In genomic region chrX:63770288-63770687, GRCm38 (mm10) we compare ENCODE assay signal across 33 mouse cellular contexts.
"Had no signal": no experiment of that assay in that cellular context is flagged by ENCODE, and none has a peak within 500 bp of the region (broad histone marks: within the 10 kb centered on the region; RNA-seq: fewer than 3 reads in every experiment).

No protein-coding gene starts in this region.

- H3K9me3 ChIP-seq: heart, embryonic 10.5 days; heart, embryonic 12.5 days; heart, embryonic 13.5 days; heart, embryonic 15.5 days; hindbrain, embryonic 10.5 days; hindbrain, embryonic 12.5 days; hindbrain, embryonic 13.5 days; hindbrain, embryonic 15.5 days; kidney, embryonic 15.5 days had no signal

- H3K4me3 ChIP-seq: heart, embryonic 10.5 days; heart, embryonic 12.5 days; heart, embryonic 13.5 days; heart, embryonic 15.5 days; hindbrain, embryonic 10.5 days; hindbrain, embryonic 12.5 days; hindbrain, embryonic 13.5 days; hindbrain, embryonic 15.5 days; kidney, embryonic 15.5 days; layer of hippocampus, adult 2 months; left cerebral cortex, adult 2 months had no signal

- H3K27ac ChIP-seq: heart, embryonic 10.5 days; heart, embryonic 13.5 days; heart, embryonic 15.5 days; hindbrain, embryonic 10.5 days; hindbrain, embryonic 12.5 days; hindbrain, embryonic 13.5 days; hindbrain, embryonic 14.5 days; hindbrain, embryonic 15.5 days; hindbrain, postnatal 0 days; kidney, embryonic 15.5 days; kidney, postnatal 0 days; layer of hippocampus, adult 2 months; left cerebral cortex, adult 2 months had no signal

- H3K4me1 ChIP-seq: heart, embryonic 10.5 days; heart, embryonic 12.5 days; heart, embryonic 13.5 days; heart, embryonic 15.5 days; hindbrain, embryonic 10.5 days; hindbrain, embryonic 12.5 days; hindbrain, embryonic 13.5 days; hindbrain, embryonic 15.5 days; kidney, embryonic 15.5 days had no signal

- H3K9ac ChIP-seq: heart, embryonic 12.5 days; heart, embryonic 13.5 days; heart, embryonic 15.5 days; hindbrain, embryonic 12.5 days; hindbrain, embryonic 13.5 days; hindbrain, embryonic 14.5 days; hindbrain, embryonic 15.5 days; kidney, embryonic 15.5 days had no signal

- DNase-seq: heart, postnatal 10 days; heart, postnatal 14 days; heart, postnatal 36 days; heart, postnatal 4 days; kidney, adult 11 months; kidney, adult 18-20 months; kidney, adult 2 months; kidney, adult 8-10 months; kidney, adult 9 months; kidney, postnatal 10 days; kidney, postnatal 14 days; kidney, postnatal 25 days; kidney, postnatal 36 days; kidney, postnatal 4 days; layer of hippocampus, adult 9-11 months; layer of hippocampus, postnatal 36 days had no signal

- ATAC-seq: hindbrain, embryonic 16.5 days; hindbrain, postnatal 0 days; inflammation-experienced regulatory T-cells, adult 6 months had no signal

- H3K4me2 ChIP-seq: heart, embryonic 11.5 days; heart, embryonic 12.5 days; heart, embryonic 13.5 days; heart, embryonic 15.5 days; hindbrain, embryonic 12.5 days; hindbrain, embryonic 13.5 days; hindbrain, embryonic 14.5 days; hindbrain, embryonic 15.5 days; kidney, embryonic 15.5 days had no signal

- H3K27me3 ChIP-seq: heart, embryonic 12.5 days; heart, embryonic 13.5 days; heart, embryonic 15.5 days; hindbrain, embryonic 12.5 days; hindbrain, embryonic 13.5 days; hindbrain, embryonic 15.5 days; kidney, embryonic 15.5 days had no signal

- H3K36me3 ChIP-seq: heart, embryonic 10.5 days; heart, embryonic 12.5 days; heart, embryonic 13.5 days; heart, embryonic 15.5 days; hindbrain, embryonic 10.5 days; hindbrain, embryonic 12.5 days; hindbrain, embryonic 13.5 days; hindbrain, embryonic 15.5 days; kidney, embryonic 15.5 days had no signal
